Mouse (Mus musculus) spleen, adult 12 weeks (tissue): ENCODE data around the gene Gk5.

Experiments used
- DNase-seq: peaks from one replicate; pipeline ENCODE4 v3.0.0; 2022; ENCODE audit warnings: low spot score

Gene Gk5

DNA sequence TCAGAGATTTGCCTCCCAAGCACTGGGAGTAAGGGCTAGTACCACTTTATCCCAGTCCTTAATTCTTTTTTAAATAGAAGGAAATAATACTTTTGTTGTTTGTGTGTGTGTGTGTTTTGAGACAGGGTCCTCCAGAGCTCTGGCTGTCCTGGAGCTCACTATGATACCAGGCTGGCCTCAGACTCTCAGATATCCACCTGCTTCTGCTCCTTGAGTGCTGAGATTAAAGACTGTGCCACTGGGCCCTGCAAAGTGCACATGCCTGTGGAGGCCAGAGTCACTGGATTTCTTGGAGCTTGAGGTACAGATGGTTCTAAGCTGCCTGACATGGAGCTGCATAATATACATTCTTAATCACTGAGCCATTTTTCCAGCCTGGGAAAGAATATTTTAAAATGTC lies 109.1 kb downstream of the Gk5 start:
- no peak for DNase-seq

DNA sequence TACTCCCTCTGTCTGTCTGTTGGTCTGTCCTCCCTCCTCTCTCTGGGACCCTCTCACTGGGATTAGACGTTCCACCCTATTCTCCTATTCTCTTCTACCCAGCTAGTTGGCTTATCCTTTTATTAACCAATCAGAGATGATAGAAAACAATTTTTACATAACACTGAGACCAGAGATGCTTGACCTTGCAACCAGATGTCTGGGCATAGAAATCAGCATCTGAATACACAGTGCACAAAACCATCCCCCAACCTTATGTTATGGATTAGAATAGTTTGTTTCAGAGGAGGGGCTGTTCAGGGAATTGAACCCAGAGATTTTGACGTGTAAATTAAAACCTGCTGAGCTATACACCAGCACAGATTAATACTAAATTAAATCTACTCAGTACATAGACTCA lies 111.1 kb downstream of the Gk5 start:
- no peak for DNase-seq
